Mouse (Mus musculus): ENCODE results near the gene Thsd7b. TPM values are rescaled to one million over a fixed set of nuclear protein-coding genes. Genes with fewer than 3 reads are reported as not detected.
"Not testable (repeated sequence)": the region's sequence is repeated elsewhere in the genome, so short reads cannot be mapped to it uniquely, and the experiment has no call there.

Thsd7b gene
- polyA plus RNA-seq, 1 experiment = 0.11 TPM

- no peaks in the 10 kb centered on the region for H3K4me1 ChIP-seq (ENCODE audit: control insufficient read depth, insufficient read depth, low read length)
- no peak overlapping the region for H3K27ac ChIP-seq (ENCODE audit: insufficient read depth, low read depth, low read length)
- DNase-seq = no peak
- H3K27me3 ChIP-seq (replicated peaks; ENCODE audit: control insufficient read depth, insufficient read depth, low read length) = no peaks in the 10 kb centered on the region
- H3K36me3 ChIP-seq (ENCODE audit: control insufficient read depth, insufficient read depth, low read length) = no peaks in the 10 kb centered on the region
- no peak overlapping the region for H3K4me3 ChIP-seq (ENCODE audit: insufficient read depth, low read depth, low read length)
- WGBS = 66% methylated on average over 6 of the region's 6 CpGs
- TF ChIP-seq POLR2A (IDR thresholded peaks at IDR 0.05; ENCODE audit: low read depth, low read length) (no peak), CTCF (conservative IDR thresholded peaks at IDR 0.05; ENCODE audit: insufficient read depth, insufficient read length, low read depth, low read length) (no peak)
Observed at GRCm38 (mm10) chr1:129624519-129624918, 351.4 kb downstream of the Thsd7b start.

GRCm38 (mm10) chr1:129635146-129635545, 362.0 kb downstream of the Thsd7b start:
- no peak for TF ChIP-seq POLR2A (IDR thresholded peaks at IDR 0.05; ENCODE audit: low read depth, low read length)
- no peak for TF ChIP-seq CTCF (conservative IDR thresholded peaks at IDR 0.05; ENCODE audit: insufficient read depth, insufficient read length, low read depth, low read length)
- WGBS = 76% methylated on average over 4 of the region's 4 CpGs
- Histone ChIP-seq H3K4me1 (ENCODE audit: control insufficient read depth, insufficient read depth, low read length) (no peaks in the 10 kb centered on the region), H3K36me3 (ENCODE audit: control insufficient read depth, insufficient read depth, low read length) (no peaks in the 10 kb centered on the region), H3K27ac (ENCODE audit: insufficient read depth, low read depth, low read length) (no peak overlapping the region), H3K4me3 (ENCODE audit: insufficient read depth, low read depth, low read length) (no peak overlapping the region), H3K27me3 (replicated peaks; ENCODE audit: control insufficient read depth, insufficient read depth, low read length) (no peaks in the 10 kb centered on the region)
- no peak for DNase-seq

- no peaks in the 10 kb centered on the region for H3K4me1 ChIP-seq (ENCODE audit: control insufficient read depth, insufficient read depth, low read length)
- H3K27me3 ChIP-seq (replicated peaks; ENCODE audit: control insufficient read depth, insufficient read depth, low read length) = no peaks in the 10 kb centered on the region
- H3K4me3 ChIP-seq (ENCODE audit: insufficient read depth, low read depth, low read length) = no peak overlapping the region
- H3K27ac ChIP-seq (ENCODE audit: insufficient read depth, low read depth, low read length) = no peak overlapping the region
- DNase-seq = no peak
- 73% methylated on average over 8 of the region's 8 CpGs for WGBS
- no peak for TF ChIP-seq POLR2A (IDR thresholded peaks at IDR 0.05; ENCODE audit: low read depth, low read length)
- TF ChIP-seq CTCF (conservative IDR thresholded peaks at IDR 0.05; ENCODE audit: insufficient read depth, insufficient read length, low read depth, low read length) = no peak
- no peaks in the 10 kb centered on the region for H3K36me3 ChIP-seq (ENCODE audit: control insufficient read depth, insufficient read depth, low read length)
Observed at GRCm38 (mm10) chr1:129644252-129644861, 371.3 kb downstream of the Thsd7b start.

- not testable (repeated sequence) for H3K27me3 ChIP-seq (replicated peaks; ENCODE audit: control insufficient read depth, insufficient read depth, low read length); DNase-seq; H3K27ac ChIP-seq (ENCODE audit: insufficient read depth, low read depth, low read length); H3K36me3 ChIP-seq (ENCODE audit: control insufficient read depth, insufficient read depth, low read length); H3K4me3 ChIP-seq (ENCODE audit: insufficient read depth, low read depth, low read length); H3K4me1 ChIP-seq (ENCODE audit: control insufficient read depth, insufficient read depth, low read length)
- 88% methylated on average over 6 of the region's 6 CpGs for WGBS
Observed at GRCm38 (mm10) chr1:129651448-129651847, 378.3 kb downstream of the Thsd7b start.

GRCm38 (mm10) chr1:129658045-129658444, 384.9 kb downstream of the Thsd7b start:
- Histone ChIP-seq H3K4me1 (ENCODE audit: control insufficient read depth, insufficient read depth, low read length) (no peaks in the 10 kb centered on the region), H3K27ac (ENCODE audit: insufficient read depth, low read depth, low read length) (no peak overlapping the region), H3K36me3 (ENCODE audit: control insufficient read depth, insufficient read depth, low read length) (no peaks in the 10 kb centered on the region), H3K4me3 (ENCODE audit: insufficient read depth, low read depth, low read length) (no peak overlapping the region), H3K27me3 (replicated peaks; ENCODE audit: control insufficient read depth, insufficient read depth, low read length) (no peaks in the 10 kb centered on the region)
- no peak for DNase-seq
- no peak for TF ChIP-seq CTCF (conservative IDR thresholded peaks at IDR 0.05; ENCODE audit: insufficient read depth, insufficient read length, low read depth, low read length)
- no peak for TF ChIP-seq POLR2A (IDR thresholded peaks at IDR 0.05; ENCODE audit: low read depth, low read length)
- 33% methylated on average over 3 of the region's 3 CpGs for WGBS

GRCm38 (mm10) chr1:129675878-129676277, 402.8 kb downstream of the Thsd7b start:
- no peak for TF ChIP-seq POLR2A (IDR thresholded peaks at IDR 0.05; ENCODE audit: low read depth, low read length)
- no peak for TF ChIP-seq CTCF (conservative IDR thresholded peaks at IDR 0.05; ENCODE audit: insufficient read depth, insufficient read length, low read depth, low read length)
- Histone ChIP-seq H3K4me1 (ENCODE audit: control insufficient read depth, insufficient read depth, low read length) (no peaks in the 10 kb centered on the region), H3K36me3 (ENCODE audit: control insufficient read depth, insufficient read depth, low read length) (no peaks in the 10 kb centered on the region), H3K27ac (ENCODE audit: insufficient read depth, low read depth, low read length) (no peak overlapping the region), H3K27me3 (replicated peaks; ENCODE audit: control insufficient read depth, insufficient read depth, low read length) (no peaks in the 10 kb centered on the region), H3K4me3 (ENCODE audit: insufficient read depth, low read depth, low read length) (no peak overlapping the region)
- no peak for DNase-seq
- 45% methylated on average over 1 of the region's 1 CpGs for WGBS

- TF ChIP-seq POLR2A (IDR thresholded peaks at IDR 0.05; ENCODE audit: low read depth, low read length) (no peak), CTCF (conservative IDR thresholded peaks at IDR 0.05; ENCODE audit: insufficient read depth, insufficient read length, low read depth, low read length) (no peak)
- Histone ChIP-seq H3K27ac (ENCODE audit: insufficient read depth, low read depth, low read length) (no peak overlapping the region), H3K4me3 (ENCODE audit: insufficient read depth, low read depth, low read length) (no peak overlapping the region), H3K36me3 (ENCODE audit: control insufficient read depth, insufficient read depth, low read length) (no peaks in the 10 kb centered on the region), H3K27me3 (replicated peaks; ENCODE audit: control insufficient read depth, insufficient read depth, low read length) (no peaks in the 10 kb centered on the region), H3K4me1 (ENCODE audit: control insufficient read depth, insufficient read depth, low read length) (no peaks in the 10 kb centered on the region)
- DNase-seq = no peak
- WGBS = 71% methylated on average over 4 of the region's 4 CpGs
Observed at GRCm38 (mm10) chr1:129678851-129679250, 405.7 kb downstream of the Thsd7b start.
